Mouse (Mus musculus) bone marrow macrophage, adult 2 months (primary cell): Measurements from ENCODE around the gene Camsap2.

ENCODE experiments used
- CTCF ChIP-seq: IDR thresholded peaks from 2 replicates; pipeline ENCODE4 v1.5.1; 2012; ENCODE audit warnings: low read depth, mild to moderate bottlenecking, low read length, moderate library complexity
- POLR2A ChIP-seq: IDR thresholded peaks from 2 replicates; pipeline ENCODE4 v1.6.1; 2012; ENCODE audit warnings: mild to moderate bottlenecking, low read depth, low read length, borderline replicate concordance

DNA sequence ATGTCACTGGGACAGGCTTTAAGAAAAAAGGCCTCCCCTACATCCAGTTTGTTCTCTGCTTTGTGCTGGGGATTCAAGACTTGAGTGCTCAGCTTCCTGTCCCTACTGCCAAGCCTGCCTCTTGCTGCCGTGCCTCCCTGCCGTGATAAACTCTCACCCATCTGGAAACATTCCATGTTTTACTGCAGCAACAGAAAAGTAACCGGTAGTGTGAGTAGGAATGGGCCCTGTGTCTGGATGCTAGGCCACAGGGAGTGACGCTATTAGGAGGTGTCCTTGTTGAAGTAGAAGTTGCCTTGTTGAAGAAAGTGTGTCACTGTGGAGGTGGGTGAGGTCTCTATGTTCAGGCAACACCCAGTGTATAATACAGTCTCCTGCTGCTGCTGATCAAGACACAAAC is 20.0 kb downstream of the Camsap2 start:
- TF ChIP-seq POLR2A: no peak
- no peak for TF ChIP-seq CTCF
